Mouse (Mus musculus) E14TG2a.4 (cell line): ENCODE measurements around the gene Vmn1r79.

Experiments
- CTCF ChIP-seq: conservative IDR thresholded peaks from 2 replicates; pipeline ENCODE4 v1.5.1; 2014; ENCODE audit warnings: low read length
- NANOG ChIP-seq: IDR thresholded peaks from 2 replicates; pipeline ENCODE4 v1.6.1; 2014; ENCODE audit warnings: borderline replicate concordance, low read length, mixed read lengths

DNA sequence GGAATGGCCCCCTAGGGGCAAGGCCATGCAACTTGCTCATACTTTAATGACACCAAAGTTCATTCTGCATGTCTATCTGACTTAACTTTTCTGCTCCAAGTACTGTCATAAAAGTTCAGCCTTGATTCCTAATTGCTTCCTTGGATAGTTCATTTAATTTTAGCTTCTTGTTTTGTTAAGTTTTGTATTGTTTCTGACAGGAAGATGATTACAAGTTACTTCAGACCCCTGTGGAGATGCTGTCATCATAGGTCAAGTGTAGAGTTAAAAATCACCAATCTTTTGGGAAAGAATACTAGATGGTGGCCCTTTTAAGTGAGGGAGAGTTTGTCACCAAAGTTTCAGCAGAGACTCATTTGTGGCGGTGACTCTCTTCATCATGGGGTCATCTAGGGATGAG is 17.9 kb downstream of the Vmn1r79 start, which contains the start of gene Vmn1r80:
- TF ChIP-seq CTCF (no peak; the same call in 1 of the 2 replicates), NANOG (no peak)
